Mouse (Mus musculus) brown adipose tissue, adult 24 weeks (tissue): Measurements from ENCODE around the gene Btd. TPM values are rescaled to one million over a fixed set of nuclear protein-coding genes. Genes with fewer than 3 reads are reported as not detected.

ENCODE experiments used
- H3K27ac ChIP-seq: fragments of 200-500 bp; replicated peaks from 2 replicates; pipeline ENCODE4 v1.5.1; 2012; ENCODE audit warnings: low read depth, mild to moderate bottlenecking, low read length
- H3K4me1 ChIP-seq: fragments of 200-500 bp; 2 replicates; pipeline ENCODE4 v1.6.1; 2012; ENCODE audit warnings: low read length, mixed read lengths; ENCODE audit not compliant: control insufficient read depth, insufficient read depth, insufficient read length
- H3K4me3 ChIP-seq: fragments of 200-500 bp; 2 replicates; pipeline ENCODE4 v1.5.1; 2012; ENCODE audit warnings: low read depth, mild to moderate bottlenecking, low read length, moderate library complexity; ENCODE audit not compliant: insufficient read depth
- polyA plus RNA-seq: library from polyadenylated mRNA; stranded (reverse); fragments of >200 nt; gene quantifications from 2 replicates; pipeline ENCODE4 v1.2.4, GENCODE M21; 2012; ENCODE audit not compliant: missing spikeins, insufficient read depth, insufficient read length

The Btd gene
- polyA plus RNA-seq, 1 experiment = 30.4 TPM

- Histone ChIP-seq H3K27ac (no peak overlapping the region), H3K4me1 (no peaks in the 10 kb centered on the region), H3K4me3 (no peak overlapping the region)
Measured at GRCm38 (mm10) chr14:31696206-31696984, 55.6 kb downstream of the Btd start.

- Histone ChIP-seq H3K4me1 (no peaks in the 10 kb centered on the region), H3K27ac (no peak overlapping the region), H3K4me3 (no peak overlapping the region)
Measured at GRCm38 (mm10) chr14:31696985-31697303, 56.1 kb downstream of the Btd start.

- Histone ChIP-seq H3K4me3 (no peak overlapping the region), H3K27ac (no peak overlapping the region), H3K4me1 (no peaks in the 10 kb centered on the region)
Measured at GRCm38 (mm10) chr14:31697346-31697745, 56.5 kb downstream of the Btd start.

GRCm38 (mm10) chr14:31697755-31698154 is 56.9 kb downstream of the Btd start:
- Histone ChIP-seq H3K27ac (no peak overlapping the region), H3K4me3 (no peak overlapping the region), H3K4me1 (no peaks in the 10 kb centered on the region)

GRCm38 (mm10) chr14:31700376-31700775 is 59.5 kb downstream of the Btd start:
- Histone ChIP-seq H3K4me3 (no peak overlapping the region), H3K27ac (no peak overlapping the region), H3K4me1 (no peaks in the 10 kb centered on the region)

DNA sequence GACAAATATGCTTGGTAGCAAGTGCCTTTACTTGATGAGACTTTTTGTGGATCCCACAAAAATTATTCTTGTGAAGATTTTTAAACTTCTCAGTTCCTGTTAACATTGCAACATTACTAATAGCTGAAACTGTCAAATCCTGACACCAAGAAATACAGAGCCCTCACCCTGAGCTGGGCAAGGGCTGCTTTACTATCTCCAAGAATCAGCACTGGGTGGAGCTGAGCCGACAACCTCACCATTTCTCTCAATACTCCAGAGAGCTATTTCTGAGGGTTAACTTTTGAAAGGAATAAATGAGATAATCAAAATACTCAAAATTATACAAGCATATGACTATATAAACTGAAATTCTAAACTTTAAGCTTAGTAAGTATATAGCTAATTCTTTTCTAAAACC is 68.5 kb downstream of the Btd start:
- Histone ChIP-seq H3K27ac (no peak overlapping the region), H3K4me3 (no peak overlapping the region), H3K4me1 (no peaks in the 10 kb centered on the region)

DNA sequence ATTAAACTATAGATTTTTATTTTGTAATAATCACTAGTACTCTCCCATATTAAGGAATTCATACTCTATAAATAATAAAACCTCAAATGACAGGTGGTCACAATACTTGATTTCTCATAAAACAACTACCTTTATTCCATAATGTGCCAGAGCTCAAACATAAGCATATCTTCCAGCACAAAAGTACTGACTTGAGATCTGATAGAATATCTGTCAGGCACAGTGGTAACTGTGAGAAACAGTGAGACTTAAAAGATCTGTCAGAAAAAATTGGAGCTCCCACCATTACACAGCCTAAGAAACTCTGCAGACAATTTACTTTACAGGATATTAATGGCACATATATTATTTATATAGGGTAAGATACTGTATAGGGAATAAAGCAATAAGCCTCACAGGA is 74.8 kb downstream of the Btd start:
- H3K27ac ChIP-seq = no peak overlapping the region
- no peaks in the 10 kb centered on the region for H3K4me1 ChIP-seq
- no peak overlapping the region for H3K4me3 ChIP-seq

DNA sequence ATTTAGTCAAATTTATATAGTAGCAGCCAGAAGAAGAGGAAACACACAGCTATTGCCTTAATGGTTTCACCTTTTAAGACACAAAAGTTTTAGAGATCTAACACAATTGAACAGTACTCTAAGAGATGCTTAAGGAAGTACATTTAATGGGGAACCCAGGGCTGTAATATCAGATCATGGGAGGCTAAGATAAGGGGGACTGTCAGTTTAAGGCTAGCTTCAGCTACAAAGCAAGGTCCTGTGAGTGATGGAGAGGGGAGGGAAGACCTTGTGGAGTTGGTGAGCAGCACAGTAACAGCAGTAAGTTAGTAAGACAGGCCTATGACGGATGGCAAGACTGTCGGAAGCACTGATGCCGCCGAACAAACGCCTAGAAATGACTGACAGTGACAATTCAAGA is 76.5 kb downstream of the Btd start:
- H3K27ac ChIP-seq = no peak overlapping the region
- H3K4me1 ChIP-seq = no peaks in the 10 kb centered on the region
- no peak overlapping the region for H3K4me3 ChIP-seq

Other genes starting within 250 kb of the Btd start
- 65.9 and 67.5 TPM in 2 replicates for gene Sh3bp5, start 204.9 kb upstream of the Btd start, polyA plus RNA-seq
- 8.2 and 8.6 TPM in 2 replicates for gene Eaf1, start 146.6 kb upstream of the Btd start, polyA plus RNA-seq
- gene Mettl6, start 146.0 kb upstream of the Btd start, polyA plus RNA-seq = 16.9 TPM in 2 replicates
- gene Colq, start 49.7 kb upstream of the Btd start, polyA plus RNA-seq = not detected in 2 replicates
- gene Gm49387, start 150 bp upstream of the Btd start, polyA plus RNA-seq = not detected in 2 replicates
- gene Hacl1, start 258 bp downstream of the Btd start, polyA plus RNA-seq = 77.1 and 106 TPM in 2 replicates
- gene Ankrd28, start 189.6 kb downstream of the Btd start, polyA plus RNA-seq = 12.1 and 17.8 TPM in 2 replicates